Mouse (Mus musculus) urinary bladder, postnatal 4 days (tissue): Measurements from ENCODE around the gene Arhgef3.

Source experiments
- DNase-seq, 2 experiments: peaks; one replicate each; pipeline ENCODE4 v3.0.0; 2021 to 2022; ENCODE audit warnings: low spot score in 2 of 2

The Arhgef3 gene

GRCm38 (mm10) chr14:27114362-27115274 is at the start of gene Arhgef3:
TSS of gene Arhgef3 (plus strand) at chr14:27114899.
- DNase-seq: peak; percentile 75 to 77

GRCm38 (mm10) chr14:27066171-27066929 is 48.3 kb upstream of the Arhgef3 start:
- DNase-seq: no peak

GRCm38 (mm10) chr14:27067866-27068271 is 46.8 kb upstream of the Arhgef3 start:
- no peak for DNase-seq

GRCm38 (mm10) chr14:27069434-27070097 is 45.1 kb upstream of the Arhgef3 start:
- DNase-seq: no peak

GRCm38 (mm10) chr14:27070128-27070527 is 44.6 kb upstream of the Arhgef3 start:
- DNase-seq: no peak

GRCm38 (mm10) chr14:27070758-27071157 is 43.9 kb upstream of the Arhgef3 start:
- DNase-seq: no peak

GRCm38 (mm10) chr14:27071985-27072384 is 42.7 kb upstream of the Arhgef3 start:
- DNase-seq: no peak

GRCm38 (mm10) chr14:27075084-27075483 is 39.6 kb upstream of the Arhgef3 start:
- DNase-seq: no peak

- no peak for DNase-seq
These were observed 38.7 kb upstream of the Arhgef3 start for GRCm38 (mm10) chr14:27075909-27076521.

GRCm38 (mm10) chr14:27076522-27076920 is 38.2 kb upstream of the Arhgef3 start:
- DNase-seq: no peak

- no peak for DNase-seq
These were observed 33.0 kb upstream of the Arhgef3 start for GRCm38 (mm10) chr14:27081536-27082275.

GRCm38 (mm10) chr14:27085471-27085870 is 29.2 kb upstream of the Arhgef3 start:
- no peak for DNase-seq

- no peak for DNase-seq
These were observed 28.7 kb upstream of the Arhgef3 start for GRCm38 (mm10) chr14:27085999-27086398.

- no peak for DNase-seq
These were observed 20.5 kb upstream of the Arhgef3 start for GRCm38 (mm10) chr14:27094247-27094646.

GRCm38 (mm10) chr14:27096133-27096532 is 18.6 kb upstream of the Arhgef3 start:
- no peak for DNase-seq

GRCm38 (mm10) chr14:27096779-27097178 is 17.9 kb upstream of the Arhgef3 start:
- peak in 1 of 2 experiments; percentile 61 for DNase-seq

- no peak for DNase-seq
These were observed 13.0 kb upstream of the Arhgef3 start for GRCm38 (mm10) chr14:27101735-27102134.

GRCm38 (mm10) chr14:27102720-27103119 is 12.0 kb upstream of the Arhgef3 start:
- DNase-seq: no peak

- DNase-seq: no peak
These were observed 8.8 kb upstream of the Arhgef3 start for GRCm38 (mm10) chr14:27105731-27106457.
